Mouse (Mus musculus): ENCODE data around the gene Zfr2. TPM values are rescaled to one million over a fixed set of nuclear protein-coding genes. Genes with fewer than 3 reads are reported as not detected.
A peak's percentile ranks its signal among the peaks of the same experiment; 100 is the strongest.

Zfr2 gene
- polyA plus RNA-seq, 1 experiment from 2014 or later = 18.2 TPM

DNA sequence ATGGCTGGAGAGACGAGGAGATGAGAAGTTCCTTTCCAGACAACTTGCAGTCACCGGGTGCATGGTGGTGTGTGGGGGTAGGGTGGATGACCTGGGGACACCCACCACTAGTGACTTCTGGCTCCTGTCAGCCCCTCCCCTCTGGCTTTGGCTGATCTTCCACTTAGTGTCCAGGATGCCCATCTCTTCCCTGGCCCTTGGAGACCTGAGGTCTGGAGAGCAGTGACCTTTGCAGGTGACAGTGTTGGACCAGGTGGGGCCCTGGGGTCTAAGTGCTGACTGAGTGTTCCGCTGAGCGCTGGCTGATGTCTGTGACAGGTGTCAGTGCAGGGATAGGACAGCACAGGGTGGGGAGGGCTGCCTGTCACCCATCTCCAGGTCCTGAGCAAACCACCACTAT, 37.7 kb upstream of the Zfr2 start:
- no peak overlapping the region for H3K4me2 ChIP-seq (replicated peaks)
- peaks cover 19% of the 10 kb centered on the region for H3K4me1 ChIP-seq
- H3K36me3 ChIP-seq = peaks cover 11% of the 10 kb centered on the region
- peaks cover 42% of the 10 kb centered on the region for H3K27me3 ChIP-seq (replicated peaks)
- no peak overlapping the region for H3K4me3 ChIP-seq
- H3K27ac ChIP-seq = no peak overlapping the region
- no peak for ATAC-seq (ENCODE audit: low FRiP score, low read depth)
- WGBS = 77% methylated on average over 4 of the region's 4 CpGs
- H3K9me3 ChIP-seq = no peaks in the 10 kb centered on the region
- H3K9ac ChIP-seq = no peak overlapping the region

- no peak for ATAC-seq (ENCODE audit: low FRiP score, low read depth)
- Histone ChIP-seq H3K27me3 (replicated peaks) (peaks cover 42% of the 10 kb centered on the region), H3K4me1 (peaks cover 19% of the 10 kb centered on the region), H3K4me3 (no peak overlapping the region), H3K4me2 (replicated peaks) (no peak overlapping the region), H3K9ac (no peak overlapping the region), H3K27ac (no peak overlapping the region), H3K36me3 (no peaks in the 10 kb centered on the region), H3K9me3 (no peaks in the 10 kb centered on the region)
- WGBS = 65% methylated on average over 11 of the region's 11 CpGs
These were observed 36.4 kb upstream of the Zfr2 start for GRCm38 (mm10) chr10:81196470-81197065.

- no peak overlapping the region for H3K4me2 ChIP-seq (replicated peaks)
- H3K4me3 ChIP-seq = no peak overlapping the region
- 53% methylated on average over 6 of the region's 6 CpGs for WGBS
- H3K27ac ChIP-seq = no peak overlapping the region
- H3K36me3 ChIP-seq = no peaks in the 10 kb centered on the region
- H3K4me1 ChIP-seq = peaks cover 13% of the 10 kb centered on the region
- peaks cover 42% of the 10 kb centered on the region for H3K27me3 ChIP-seq (replicated peaks)
- H3K9ac ChIP-seq = no peak overlapping the region
- ATAC-seq (ENCODE audit: low FRiP score, low read depth) = no peak
- H3K9me3 ChIP-seq = no peaks in the 10 kb centered on the region
These were observed 35.6 kb upstream of the Zfr2 start for GRCm38 (mm10) chr10:81197305-81197704.

DNA sequence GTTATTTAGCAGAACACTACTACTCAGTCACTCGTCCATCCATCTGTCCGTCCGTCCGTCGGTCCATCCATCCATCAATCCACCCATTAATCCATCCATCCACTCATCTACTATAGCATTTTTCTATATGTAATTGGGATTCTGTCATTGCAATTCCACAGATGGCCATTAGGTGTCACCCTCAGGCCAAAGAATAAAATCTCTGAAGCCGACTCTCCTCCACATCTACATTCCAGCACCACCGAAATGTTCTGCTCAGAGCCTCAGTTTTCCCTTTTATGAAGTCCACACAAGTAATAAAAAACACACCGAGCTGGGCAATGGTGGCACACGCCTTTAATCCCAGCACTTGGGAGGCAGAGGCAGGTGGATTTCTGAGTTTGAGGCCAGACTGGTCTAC, 34.7 kb upstream of the Zfr2 start:
- peaks cover 42% of the 10 kb centered on the region for H3K27me3 ChIP-seq (replicated peaks)
- H3K9ac ChIP-seq = no peak overlapping the region
- peaks cover 5% of the 10 kb centered on the region for H3K4me1 ChIP-seq
- no peaks in the 10 kb centered on the region for H3K36me3 ChIP-seq
- H3K4me3 ChIP-seq = no peak overlapping the region
- no peaks in the 10 kb centered on the region for H3K9me3 ChIP-seq
- H3K4me2 ChIP-seq (replicated peaks) = no peak overlapping the region
- no peak overlapping the region for H3K27ac ChIP-seq
- no peak for ATAC-seq (ENCODE audit: low FRiP score, low read depth)
- 5% methylated on average over 9 of the region's 9 CpGs for WGBS

DNA sequence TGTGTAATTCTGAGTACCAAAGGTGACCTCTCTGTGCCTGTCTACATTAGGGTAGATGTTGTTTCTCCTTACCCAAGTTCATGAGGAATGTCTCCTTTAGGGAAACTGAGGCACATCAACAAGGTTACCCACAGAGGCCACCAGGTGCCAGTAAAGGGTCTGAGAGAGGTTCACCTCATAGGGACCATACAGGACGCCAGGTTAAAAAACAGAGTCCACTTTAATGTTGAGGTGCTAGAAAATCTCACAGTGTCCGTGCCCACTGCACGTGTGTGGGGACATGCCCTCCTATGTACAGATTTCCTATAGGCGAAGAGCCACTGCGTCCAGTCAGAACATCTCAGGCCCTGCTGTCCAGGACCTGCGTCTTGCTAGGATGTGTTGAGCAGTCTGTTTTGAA, 34.0 kb upstream of the Zfr2 start:
- no peak for ATAC-seq (ENCODE audit: low FRiP score, low read depth)
- Histone ChIP-seq H3K36me3 (no peaks in the 10 kb centered on the region), H3K4me3 (no peak overlapping the region), H3K4me1 (peaks cover 2% of the 10 kb centered on the region; the same call in 1 of the 2 replicates), H3K9me3 (no peaks in the 10 kb centered on the region), H3K27ac (no peak overlapping the region), H3K9ac (no peak overlapping the region), H3K4me2 (replicated peaks) (no peak overlapping the region), H3K27me3 (replicated peaks) (peaks cover 39% of the 10 kb centered on the region)
- WGBS = 85% methylated on average over 6 of the region's 6 CpGs

- Histone ChIP-seq H3K27me3 (replicated peaks) (peaks cover 28% of the 10 kb centered on the region), H3K9me3 (no peaks in the 10 kb centered on the region), H3K4me2 (replicated peaks) (no peak overlapping the region), H3K4me3 (no peak overlapping the region), H3K9ac (no peak overlapping the region), H3K4me1 (no peaks in the 10 kb centered on the region), H3K36me3 (peaks cover 3% of the 10 kb centered on the region; the same call in 1 of the 2 replicates), H3K27ac (no peak overlapping the region)
- ATAC-seq (ENCODE audit: low FRiP score, low read depth) = no peak
- 85% methylated on average over 13 of the region's 13 CpGs for WGBS
These were observed 32.8 kb upstream of the Zfr2 start for GRCm38 (mm10) chr10:81200141-81200540.

DNA sequence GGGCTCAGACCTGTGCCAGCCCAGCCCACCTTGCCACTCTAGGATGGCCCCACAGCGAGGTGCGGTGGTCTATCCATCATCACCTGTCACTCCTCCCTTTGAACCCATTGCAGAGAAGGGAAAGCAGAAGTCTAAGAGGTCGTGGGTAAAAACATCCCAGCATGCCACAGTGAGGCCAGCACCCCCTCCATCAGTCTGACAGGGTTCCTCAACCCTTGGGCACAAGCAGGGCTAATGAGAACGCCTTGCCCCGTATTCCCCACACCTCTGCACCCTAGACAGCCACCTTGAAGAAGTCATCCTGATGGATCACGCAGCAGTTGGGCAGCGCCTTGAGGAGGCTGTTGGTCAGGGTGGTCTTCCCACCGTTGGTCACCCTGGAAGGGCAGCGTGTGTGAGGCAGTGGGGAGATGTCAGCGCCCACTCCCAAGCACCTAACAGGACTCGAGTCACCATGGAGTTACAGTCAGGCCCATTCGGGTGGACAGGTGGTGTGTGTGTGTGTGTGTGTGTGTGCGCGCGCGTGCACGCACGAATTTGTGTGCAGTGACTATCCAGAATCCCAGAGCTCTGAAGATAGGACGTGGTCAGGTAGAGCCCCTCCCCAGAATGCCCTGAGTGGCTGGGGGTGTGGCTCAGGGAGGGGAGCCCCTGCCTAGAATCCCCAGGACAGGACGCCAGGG, 32.2 kb upstream of the Zfr2 start:
- Histone ChIP-seq H3K9ac (no peak overlapping the region), H3K9me3 (no peaks in the 10 kb centered on the region), H3K4me1 (no peaks in the 10 kb centered on the region), H3K4me3 (no peak overlapping the region), H3K36me3 (peaks cover 5% of the 10 kb centered on the region; the same call in 1 of the 2 replicates), H3K27ac (no peak overlapping the region), H3K4me2 (replicated peaks) (no peak overlapping the region), H3K27me3 (replicated peaks) (peaks cover 22% of the 10 kb centered on the region)
- 78% methylated on average over 20 of the region's 20 CpGs for WGBS
- no peak for ATAC-seq (ENCODE audit: low FRiP score, low read depth)

DNA sequence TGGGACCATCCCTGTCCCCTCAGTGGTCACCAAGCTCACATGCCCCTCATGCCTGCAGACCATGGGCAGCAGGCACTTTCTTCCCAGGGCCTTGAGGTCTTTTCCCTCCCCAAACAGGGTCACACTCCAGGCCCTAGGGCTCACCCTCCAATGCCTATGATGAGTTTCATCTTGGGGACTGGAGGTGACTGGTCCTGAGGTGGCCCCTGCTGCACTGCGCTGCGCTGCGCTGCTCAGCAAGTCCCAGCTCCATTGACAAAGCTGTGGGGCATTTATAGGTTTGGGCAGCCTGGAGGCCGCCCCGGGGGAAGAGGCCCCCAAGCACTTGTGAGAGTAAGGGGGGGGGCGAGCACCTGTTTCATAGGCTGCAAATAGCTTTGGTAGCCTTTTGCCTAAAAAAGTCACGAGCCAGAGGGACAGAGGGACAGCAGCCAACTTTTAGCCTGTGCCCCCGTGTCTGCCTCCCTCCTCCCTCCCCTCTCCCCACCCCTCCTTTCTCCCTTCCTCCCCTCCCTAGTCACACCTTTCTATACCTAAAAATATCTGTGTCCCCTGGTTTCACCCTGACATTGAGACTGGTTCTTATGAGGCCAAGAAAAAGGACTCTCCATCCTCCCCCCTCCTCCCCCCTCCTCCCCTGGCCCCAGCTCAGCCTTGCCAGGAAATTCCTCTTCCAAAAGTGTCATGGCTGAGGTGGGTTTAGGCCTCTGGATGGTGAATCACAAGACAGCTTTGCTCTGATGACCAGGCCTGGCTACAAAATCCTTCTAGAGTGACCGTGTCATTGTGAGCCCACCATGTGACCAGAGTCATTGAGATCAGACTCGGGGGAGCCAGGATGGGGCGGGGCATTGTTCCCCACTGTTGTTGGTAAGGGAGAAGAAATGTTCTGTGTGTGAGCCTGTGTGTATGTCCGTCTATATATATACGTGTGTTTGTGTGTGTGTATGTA, 30.9 kb upstream of the Zfr2 start, which contains the start of gene Nmrk2:
Gene Nmrk2 (minus strand): TSS at position 245 of the 952 bp plus-strand sequence.
- Histone ChIP-seq H3K27ac (no peak within 1 kb of the TSS), H3K9ac (no peak within 1 kb of the TSS), H3K27me3 (replicated peaks) (peaks cover 9% of the 10 kb centered on the region; the same call in 1 of the 2 replicates), H3K36me3 (peaks cover 12% of the 10 kb centered on the region), H3K4me3 (no peak within 1 kb of the TSS), H3K4me1 (no peaks in the 10 kb centered on the region), H3K9me3 (no peaks in the 10 kb centered on the region), H3K4me2 (replicated peaks) (no peak within 1 kb of the TSS)
- ATAC-seq (ENCODE audit: low FRiP score, low read depth) = no peak
- WGBS = 60% methylated on average over 13 of the region's 13 CpGs

DNA sequence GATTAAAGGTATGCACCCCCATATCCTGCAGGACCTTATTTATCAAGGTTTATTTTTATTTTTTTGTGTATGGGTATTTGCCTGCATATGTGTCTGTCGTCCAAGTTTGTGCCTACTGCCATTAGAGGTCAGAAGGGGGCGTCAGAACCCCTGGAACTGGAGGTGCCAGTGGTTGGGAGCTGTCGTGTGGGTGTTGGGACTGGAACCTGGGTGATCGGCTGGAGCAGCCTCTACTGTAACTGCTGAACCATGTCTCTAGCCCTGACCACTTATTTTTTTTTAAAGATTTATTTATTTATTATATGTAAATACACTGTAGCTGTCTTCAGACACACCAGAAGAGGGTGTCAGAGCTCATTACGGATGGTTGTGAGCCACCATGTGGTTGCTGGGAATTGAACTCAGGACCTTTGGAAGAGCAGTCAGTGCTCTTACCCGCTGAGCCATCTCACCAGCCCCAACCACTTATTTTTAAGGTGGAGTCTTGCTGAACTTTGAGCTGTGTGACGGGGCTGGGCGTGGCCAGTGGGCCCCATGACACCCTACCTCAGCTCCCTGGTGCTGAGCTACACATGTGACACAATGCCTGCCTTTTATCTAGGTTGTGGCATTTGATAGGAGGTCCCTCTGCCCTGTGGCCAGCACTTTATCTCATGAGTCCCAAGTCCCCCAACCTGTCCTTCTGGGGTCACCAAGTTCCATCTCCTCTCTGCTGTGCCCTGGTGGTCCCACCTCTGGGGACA, 29.8 kb upstream of the Zfr2 start:
- no peak overlapping the region for H3K27ac ChIP-seq
- ATAC-seq (ENCODE audit: low FRiP score, low read depth) = no peak
- no peaks in the 10 kb centered on the region for H3K9me3 ChIP-seq
- no peak overlapping the region for H3K9ac ChIP-seq
- no peak overlapping the region for H3K4me3 ChIP-seq
- peaks cover 4% of the 10 kb centered on the region; the same call in 1 of the 2 replicates for H3K27me3 ChIP-seq (replicated peaks)
- no peaks in the 10 kb centered on the region for H3K4me1 ChIP-seq
- H3K4me2 ChIP-seq (replicated peaks) = no peak overlapping the region
- H3K36me3 ChIP-seq = peaks cover 19% of the 10 kb centered on the region
- WGBS = 70% methylated on average over 8 of the region's 8 CpGs

- Histone ChIP-seq H3K4me1 (no peaks in the 10 kb centered on the region), H3K27ac (no peak overlapping the region), H3K4me2 (replicated peaks) (no peak overlapping the region), H3K27me3 (replicated peaks) (peaks cover 6% of the 10 kb centered on the region; the same call in 1 of the 2 replicates), H3K9ac (no peak overlapping the region), H3K36me3 (peaks cover 26% of the 10 kb centered on the region), H3K9me3 (no peaks in the 10 kb centered on the region), H3K4me3 (no peak overlapping the region)
- 69% methylated on average over 4 of the region's 4 CpGs for WGBS
- 0 out of 2 replicates have a peak, but pooled peaks have one; percentile 26 for ATAC-seq (ENCODE audit: low FRiP score, low read depth)
These were observed 28.8 kb upstream of the Zfr2 start for GRCm38 (mm10) chr10:81204137-81204536.

DNA sequence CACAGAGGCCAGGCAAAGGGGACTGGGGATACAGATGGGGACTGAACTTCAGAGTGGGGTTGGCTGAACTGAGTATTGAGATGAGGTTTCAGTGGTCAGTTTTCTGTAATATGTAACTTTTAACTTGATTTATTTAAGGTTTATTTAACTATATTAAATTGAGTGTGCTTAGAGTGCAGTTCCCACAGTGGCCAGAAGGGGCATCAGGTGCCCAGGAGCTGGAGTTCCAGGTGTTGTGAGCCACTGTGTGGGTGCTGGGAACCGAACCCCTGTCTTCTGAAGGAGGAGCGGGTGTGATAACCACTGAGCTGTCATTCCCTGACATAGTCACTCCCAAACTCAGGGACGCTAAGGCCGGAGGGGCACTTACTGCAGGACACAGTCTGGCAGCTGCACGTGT, 22.8 kb upstream of the Zfr2 start:
- H3K27me3 ChIP-seq (replicated peaks) = 0 out of 2 replicates have a peak, but pooled peaks cover 5% of the 10 kb centered on the region
- H3K36me3 ChIP-seq = peaks cover 76% of the 10 kb centered on the region
- H3K4me1 ChIP-seq = no peaks in the 10 kb centered on the region
- no peak overlapping the region for H3K4me3 ChIP-seq
- 96% methylated on average over 5 of the region's 5 CpGs for WGBS
- peaks cover 17% of the 10 kb centered on the region for H3K9me3 ChIP-seq
- no peak overlapping the region for H3K27ac ChIP-seq
- no peak overlapping the region for H3K9ac ChIP-seq
- no peak for ATAC-seq (ENCODE audit: low FRiP score, low read depth)
- no peak overlapping the region for H3K4me2 ChIP-seq (replicated peaks)

Data from neural tube, embryonic 12.5 days (tissue).